Mouse (Mus musculus): ENCODE results near the gene Klk1b24. TPM values are rescaled to one million over a fixed set of nuclear protein-coding genes. Genes with fewer than 3 reads are reported as not detected.
"Not testable (repeated sequence)": the region's sequence is repeated elsewhere in the genome, so short reads cannot be mapped to it uniquely, and the experiment has no call there.

Klk1b24 gene
- polyA plus RNA-seq, 1 experiment from 2014 or later: not detected

GRCm38 (mm10) chr7:44215645-44216044 is 27.6 kb downstream of the Klk1b24 start, which contains the start of gene Klk1b5:
Gene Klk1b5, plus strand, starts transcription at chr7:44215945.
- H3K36me3 ChIP-seq (ENCODE audit: control insufficient read depth, insufficient read depth): no peaks in the 10 kb centered on the region
- no peak within 1 kb of the TSS for H3K4me3 ChIP-seq (ENCODE audit: low read depth, low read length)
- TF ChIP-seq CTCF (IDR thresholded peaks at IDR 0.05; ENCODE audit: low read depth): no peak
- no peaks in the 10 kb centered on the region for H3K9me3 ChIP-seq (ENCODE audit: control insufficient read depth)
- no peak for ATAC-seq
- H3K4me1 ChIP-seq (replicated peaks; ENCODE audit: control insufficient read depth, insufficient read depth, low read length): no peaks in the 10 kb centered on the region
- H3K9ac ChIP-seq (ENCODE audit: low read depth, low read length): no peak within 1 kb of the TSS
- no peaks in the 10 kb centered on the region for H3K27me3 ChIP-seq (replicated peaks; ENCODE audit: control insufficient read depth, insufficient read depth, low read length)
- H3K27ac ChIP-seq (ENCODE audit: low read depth, low read length): no peak within 1 kb of the TSS
- WGBS: 89% methylated on average over 1 of the region's 1 CpGs
- H3K4me2 ChIP-seq (replicated peaks; ENCODE audit: low read depth): no peak within 1 kb of the TSS

- not testable (repeated sequence) for H3K4me1 ChIP-seq (replicated peaks; ENCODE audit: control insufficient read depth, insufficient read depth, low read length); H3K4me3 ChIP-seq (ENCODE audit: low read depth, low read length); H3K27ac ChIP-seq (ENCODE audit: low read depth, low read length); H3K36me3 ChIP-seq (ENCODE audit: control insufficient read depth, insufficient read depth); H3K4me2 ChIP-seq (replicated peaks; ENCODE audit: low read depth); H3K27me3 ChIP-seq (replicated peaks; ENCODE audit: control insufficient read depth, insufficient read depth, low read length); H3K9ac ChIP-seq (ENCODE audit: low read depth, low read length); H3K9me3 ChIP-seq (ENCODE audit: control insufficient read depth)
- peak; percentile 39; the same call in 1 of the 2 replicates for ATAC-seq
- WGBS: 56% methylated on average over 8 of the region's 10 CpGs
Measured at GRCm38 (mm10) chr7:44221601-44222000, 33.6 kb downstream of the Klk1b24 start.

- not testable (repeated sequence) for H3K4me1 ChIP-seq (replicated peaks; ENCODE audit: control insufficient read depth, insufficient read depth, low read length); H3K9me3 ChIP-seq (ENCODE audit: control insufficient read depth); H3K4me3 ChIP-seq (ENCODE audit: low read depth, low read length); ATAC-seq; H3K27me3 ChIP-seq (replicated peaks; ENCODE audit: control insufficient read depth, insufficient read depth, low read length); H3K36me3 ChIP-seq (ENCODE audit: control insufficient read depth, insufficient read depth); H3K4me2 ChIP-seq (replicated peaks; ENCODE audit: low read depth); H3K27ac ChIP-seq (ENCODE audit: low read depth, low read length); H3K9ac ChIP-seq (ENCODE audit: low read depth, low read length)
- 79% methylated on average over 6 of the region's 6 CpGs for WGBS
Measured at GRCm38 (mm10) chr7:44222335-44222734, 34.3 kb downstream of the Klk1b24 start.

- Histone ChIP-seq H3K9me3 (ENCODE audit: control insufficient read depth) (no peaks in the 10 kb centered on the region), H3K9ac (ENCODE audit: low read depth, low read length) (no peak within 1 kb of the TSS), H3K27me3 (replicated peaks; ENCODE audit: control insufficient read depth, insufficient read depth, low read length) (no peaks in the 10 kb centered on the region), H3K27ac (ENCODE audit: low read depth, low read length) (no peak within 1 kb of the TSS), H3K4me1 (replicated peaks; ENCODE audit: control insufficient read depth, insufficient read depth, low read length) (no peaks in the 10 kb centered on the region), H3K4me2 (replicated peaks; ENCODE audit: low read depth) (no peak within 1 kb of the TSS), H3K4me3 (ENCODE audit: low read depth, low read length) (no peak within 1 kb of the TSS), H3K36me3 (ENCODE audit: control insufficient read depth, insufficient read depth) (no peaks in the 10 kb centered on the region)
- peak; percentile 63 for ATAC-seq
- TF ChIP-seq CTCF (IDR thresholded peaks at IDR 0.05; ENCODE audit: low read depth): no peak
- WGBS: 0% methylated on average over 1 of the region's 1 CpGs
Measured at GRCm38 (mm10) chr7:44225076-44225475, 37.0 kb downstream of the Klk1b24 start, which contains the start of gene Klk1. Gene Klk1, plus strand, starts transcription at chr7:44225360.

- no peak for ATAC-seq
- WGBS: 78% methylated on average over 3 of the region's 3 CpGs
- no peak for TF ChIP-seq CTCF (IDR thresholded peaks at IDR 0.05; ENCODE audit: low read depth)
- H3K36me3 ChIP-seq (ENCODE audit: control insufficient read depth, insufficient read depth): no peaks in the 10 kb centered on the region
- H3K27ac ChIP-seq (ENCODE audit: low read depth, low read length): no peak within 1 kb of the TSS
- no peak within 1 kb of the TSS for H3K4me2 ChIP-seq (replicated peaks; ENCODE audit: low read depth)
- H3K4me3 ChIP-seq (ENCODE audit: low read depth, low read length): no peak within 1 kb of the TSS
- no peak within 1 kb of the TSS for H3K9ac ChIP-seq (ENCODE audit: low read depth, low read length)
- H3K9me3 ChIP-seq (ENCODE audit: control insufficient read depth): no peaks in the 10 kb centered on the region
- H3K27me3 ChIP-seq (replicated peaks; ENCODE audit: control insufficient read depth, insufficient read depth, low read length): no peaks in the 10 kb centered on the region
- no peaks in the 10 kb centered on the region for H3K4me1 ChIP-seq (replicated peaks; ENCODE audit: control insufficient read depth, insufficient read depth, low read length)
Measured at GRCm38 (mm10) chr7:44235909-44236308, 47.9 kb downstream of the Klk1b24 start, which contains the start of gene Gm36864. Gene Gm36864, plus strand, starts transcription at chr7:44236177.

- Histone ChIP-seq H3K27ac (ENCODE audit: low read depth, low read length) (no peak overlapping the region), H3K36me3 (ENCODE audit: control insufficient read depth, insufficient read depth) (no peaks in the 10 kb centered on the region), H3K9ac (ENCODE audit: low read depth, low read length) (no peak overlapping the region), H3K9me3 (ENCODE audit: control insufficient read depth) (no peaks in the 10 kb centered on the region), H3K4me1 (replicated peaks; ENCODE audit: control insufficient read depth, insufficient read depth, low read length) (peaks cover under 1% of the 10 kb centered on the region; the same call in 1 of the 2 replicates), H3K4me2 (replicated peaks; ENCODE audit: low read depth) (no peak overlapping the region), H3K4me3 (ENCODE audit: low read depth, low read length) (no peak overlapping the region), H3K27me3 (replicated peaks; ENCODE audit: control insufficient read depth, insufficient read depth, low read length) (no peaks in the 10 kb centered on the region)
- TF ChIP-seq CTCF (IDR thresholded peaks at IDR 0.05; ENCODE audit: low read depth): no peak
- 50% methylated on average over 2 of the region's 2 CpGs for WGBS
- ATAC-seq: no peak
Measured at GRCm38 (mm10) chr7:44239913-44240312, 51.9 kb downstream of the Klk1b24 start.

- peaks cover 6% of the 10 kb centered on the region for H3K4me1 ChIP-seq (replicated peaks; ENCODE audit: control insufficient read depth, insufficient read depth, low read length)
- no peak overlapping the region for H3K4me2 ChIP-seq (replicated peaks; ENCODE audit: low read depth)
- WGBS: 23% methylated on average over 1 of the region's 1 CpGs
- H3K27me3 ChIP-seq (replicated peaks; ENCODE audit: control insufficient read depth, insufficient read depth, low read length): no peaks in the 10 kb centered on the region
- ATAC-seq: no peak
- no peak overlapping the region for H3K4me3 ChIP-seq (ENCODE audit: low read depth, low read length)
- no peaks in the 10 kb centered on the region for H3K9me3 ChIP-seq (ENCODE audit: control insufficient read depth)
- no peak overlapping the region for H3K9ac ChIP-seq (ENCODE audit: low read depth, low read length)
- TF ChIP-seq CTCF (IDR thresholded peaks at IDR 0.05; ENCODE audit: low read depth): no peak
- H3K36me3 ChIP-seq (ENCODE audit: control insufficient read depth, insufficient read depth): no peaks in the 10 kb centered on the region
- no peak overlapping the region for H3K27ac ChIP-seq (ENCODE audit: low read depth, low read length)
Measured at GRCm38 (mm10) chr7:44240712-44241111, 52.7 kb downstream of the Klk1b24 start.

Measured in intestine, postnatal 0 days (tissue).